Mouse (Mus musculus) heart, postnatal 0 days (tissue): ENCODE results near the gene Gpr155.

Experiments used
- CTCF ChIP-seq: IDR thresholded peaks from 2 replicates; pipeline ENCODE4 v1.5.1; 2016; ENCODE audit warnings: antibody characterized with exemption, control low read depth, low read depth
- EP300 ChIP-seq: IDR thresholded peaks from 2 replicates; pipeline ENCODE4 v1.6.1; 2016; ENCODE audit warnings: antibody characterized with exemption, low read depth

DNA sequence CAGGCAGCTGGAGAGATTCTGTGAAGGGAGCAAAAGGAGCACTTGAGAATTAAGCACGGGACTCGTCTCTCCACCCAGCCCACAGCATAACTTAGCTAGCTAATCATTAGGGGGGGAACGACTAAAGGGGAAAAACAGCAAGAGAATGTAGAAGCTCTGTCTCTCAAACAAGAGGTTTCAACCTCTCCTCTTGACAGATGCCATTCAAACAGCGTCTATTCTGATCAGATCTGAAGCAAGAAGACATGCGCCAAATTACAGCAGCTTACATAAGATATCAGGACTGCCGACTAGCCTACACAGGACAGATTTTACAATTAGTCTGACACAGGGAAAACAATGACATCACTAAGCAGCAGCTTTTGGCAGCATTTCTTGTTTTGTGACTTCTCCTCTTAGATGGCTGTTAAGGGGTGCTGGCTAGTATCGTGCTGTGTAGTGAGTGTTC is 34.4 kb downstream of the Gpr155 start:
- TF ChIP-seq CTCF, result no peak
- TF ChIP-seq EP300, result no peak
